Mouse (Mus musculus) right cerebral cortex, postnatal 10 days (tissue): ENCODE measurements around the gene Arhgef25.
"Not testable (repeated sequence)": the region's sequence is repeated elsewhere in the genome, so short reads cannot be mapped to it uniquely, and the experiment has no call there.

Experiments
- DNase-seq, 2 experiments: peaks; one replicate each; pipeline ENCODE4 v3.0.0; 2021; ENCODE audit warnings: low spot score in 2 of 2

Arhgef25 gene

DNA sequence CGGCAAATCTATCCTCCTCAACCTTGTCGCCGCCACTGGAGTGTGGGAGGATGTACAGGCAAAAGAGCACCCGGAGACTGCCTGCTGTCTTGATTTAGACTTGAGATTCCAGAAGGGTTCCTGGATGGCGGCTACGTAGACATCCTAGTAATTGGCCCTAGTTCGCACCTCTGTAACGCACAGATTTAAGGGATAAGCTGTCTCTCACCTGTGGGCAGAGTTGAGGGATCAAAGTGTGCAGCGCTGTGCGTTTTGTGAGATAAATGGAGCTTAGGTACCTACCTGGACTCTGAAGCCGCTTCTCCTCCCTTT is 23.5 kb downstream of the Arhgef25 start:
- DNase-seq: no peak

DNA sequence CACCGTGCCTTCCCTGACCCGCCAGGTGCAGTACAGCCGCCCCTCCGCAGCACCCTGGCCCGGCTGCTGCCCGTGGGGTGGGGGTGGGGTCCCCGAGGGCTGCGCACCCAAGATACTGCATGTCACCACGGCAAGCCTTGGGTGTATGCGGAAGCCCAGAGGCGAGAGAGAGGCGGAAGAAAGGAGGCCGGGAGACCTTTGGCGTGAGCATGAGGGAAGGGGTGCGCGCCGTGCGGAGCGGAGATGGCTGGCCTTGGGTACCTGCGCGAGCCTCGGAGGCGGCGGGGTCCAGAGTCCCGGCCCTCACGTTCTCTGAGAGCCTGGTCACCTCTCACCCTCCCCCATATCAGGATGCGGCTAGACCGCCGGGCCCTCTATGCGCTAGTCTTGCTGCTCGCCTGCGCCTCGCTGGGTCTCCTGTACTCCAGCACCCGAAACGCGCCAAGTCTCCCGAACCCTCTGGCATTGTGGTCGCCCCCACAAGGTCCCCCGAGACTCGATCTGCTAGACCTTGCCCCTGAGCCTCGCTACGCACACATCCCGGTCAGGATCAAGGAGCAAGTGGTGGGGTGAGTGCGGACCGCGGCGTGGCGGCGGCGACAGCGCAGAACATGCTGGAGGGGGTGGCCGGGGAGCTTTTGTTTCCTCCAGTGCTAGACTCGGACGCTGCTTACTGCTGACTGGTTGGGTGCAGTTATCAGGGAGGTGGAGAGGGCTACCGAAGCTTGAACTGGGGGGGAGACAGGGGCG is 24.1 kb downstream of the Arhgef25 start:
- peak; percentile 62 to 72 for DNase-seq

DNA sequence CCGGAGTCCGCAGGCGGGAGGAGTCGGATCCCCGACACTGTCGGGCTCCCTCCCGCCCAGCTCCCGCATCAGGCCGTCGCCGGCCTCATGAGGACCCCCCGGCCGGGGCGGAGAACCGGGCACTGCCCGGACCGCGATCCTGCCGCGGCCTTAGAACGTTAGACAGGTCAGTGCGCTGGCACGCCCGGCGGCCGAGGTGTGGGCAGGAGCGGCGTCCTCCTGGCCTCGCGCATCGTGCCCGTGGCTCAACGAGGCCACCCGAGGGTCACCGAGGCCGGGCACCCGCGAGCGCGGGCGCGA is 24.6 kb downstream of the Arhgef25 start:
- DNase-seq: peak; percentile 40 to 56

DNA sequence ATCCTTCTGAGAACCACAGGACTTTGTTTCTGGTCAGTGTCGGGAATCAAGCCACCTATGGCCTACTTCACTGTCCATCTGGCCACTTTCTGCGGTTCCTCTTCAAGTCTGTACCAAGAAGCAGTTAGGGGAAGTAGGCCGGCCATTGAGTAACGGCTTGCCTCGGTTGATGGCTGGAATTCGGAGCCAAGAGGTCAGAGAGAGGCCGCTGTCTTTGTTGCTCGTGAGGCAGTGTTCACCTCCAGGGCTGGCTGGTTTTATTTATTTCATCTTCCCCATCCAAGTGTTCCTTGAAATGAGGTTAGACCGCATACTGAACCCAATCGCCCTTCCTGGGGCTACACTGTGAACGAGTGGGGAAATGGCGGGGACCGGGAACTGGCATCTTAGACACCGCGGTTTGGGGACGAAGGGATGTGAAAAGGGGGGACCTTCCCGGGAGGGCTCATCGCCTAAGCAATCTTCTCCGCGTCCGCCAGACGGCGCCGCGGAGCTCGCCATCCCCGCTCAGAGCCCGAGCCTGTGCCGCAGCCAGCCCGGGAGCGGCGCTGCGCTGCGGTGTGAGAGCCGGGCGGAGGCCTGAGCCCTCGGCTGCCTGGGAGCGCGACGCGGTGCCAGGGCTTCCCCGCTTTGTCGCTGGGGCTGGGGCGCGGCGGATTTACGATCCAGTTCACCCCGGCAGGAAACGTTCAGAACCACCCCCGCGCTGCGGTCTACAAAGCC is 25.1 kb downstream of the Arhgef25 start, which contains the start of gene B4galnt1:
Gene B4galnt1 (plus strand): TSS at position 595 of the 723 bp plus-strand sequence.
- DNase-seq: peak; percentile 88 to 89

DNA sequence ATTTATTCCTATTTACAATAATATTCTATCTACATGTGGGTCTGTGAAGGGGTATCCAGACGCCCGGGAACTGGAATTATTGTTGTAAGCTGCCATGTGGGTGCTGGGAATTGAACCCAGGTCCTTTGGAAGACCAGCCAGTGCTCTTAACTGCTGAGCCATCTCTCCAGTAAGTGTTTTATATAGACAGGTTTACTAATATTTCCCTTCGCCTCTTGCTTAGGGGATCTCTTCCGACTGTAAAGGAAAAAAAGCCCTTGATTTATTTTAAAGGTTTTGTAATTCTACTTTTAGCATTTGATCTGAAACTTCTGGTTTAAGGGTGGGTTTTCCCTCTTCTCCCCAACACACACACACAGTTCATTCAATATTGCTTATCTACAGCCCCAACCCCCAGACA is 25.7 kb downstream of the Arhgef25 start:
- no peak for DNase-seq

- DNase-seq: peak in 1 of 2 experiments; percentile 35
Measured at GRCm38 (mm10) chr10:127162771-127163261, 27.1 kb downstream of the Arhgef25 start.

DNA sequence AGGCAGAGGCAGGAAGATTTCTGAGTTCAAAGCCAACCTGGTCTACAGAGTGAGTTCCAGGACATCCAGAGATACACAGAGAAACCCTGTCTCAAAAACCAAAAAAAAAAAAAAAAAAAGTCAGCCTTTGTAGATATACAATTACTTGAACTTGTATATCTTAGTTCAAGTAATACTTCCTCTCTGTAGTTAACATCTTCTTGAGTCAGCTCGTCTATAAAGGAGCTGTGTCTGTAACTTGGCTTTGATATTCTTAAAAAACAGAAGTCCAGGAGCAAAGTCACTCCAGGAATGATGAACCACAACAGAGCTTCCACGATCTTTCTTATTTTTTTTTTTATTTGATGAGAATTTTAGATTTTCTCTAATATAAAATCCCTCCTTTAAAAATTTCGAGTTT is 29.2 kb downstream of the Arhgef25 start:
- no peak for DNase-seq

DNA sequence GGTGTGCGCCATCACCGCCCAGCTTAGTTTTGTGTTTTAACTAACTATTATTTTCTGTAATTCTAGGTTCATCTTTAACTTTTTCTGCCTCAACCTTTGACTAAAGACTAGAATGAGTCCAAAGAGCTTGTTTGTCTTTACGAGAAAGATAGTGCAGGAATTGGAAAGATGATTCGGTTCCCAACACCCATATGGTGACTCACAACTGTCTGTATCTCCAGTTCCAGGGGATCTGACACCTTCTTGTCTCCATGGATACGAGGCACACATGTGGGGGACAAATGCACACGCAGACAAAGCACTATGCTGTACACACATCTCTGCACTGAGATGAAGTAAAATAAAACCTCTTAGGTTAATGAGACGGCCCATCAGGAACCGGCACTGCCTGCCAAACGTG is 29.8 kb downstream of the Arhgef25 start:
- DNase-seq: no peak

GRCm38 (mm10) chr10:127158471-127158870 is 31.4 kb downstream of the Arhgef25 start:
- DNase-seq: no peak

- no peak for DNase-seq
Measured at GRCm38 (mm10) chr10:127156511-127156910, 33.4 kb downstream of the Arhgef25 start.

DNA sequence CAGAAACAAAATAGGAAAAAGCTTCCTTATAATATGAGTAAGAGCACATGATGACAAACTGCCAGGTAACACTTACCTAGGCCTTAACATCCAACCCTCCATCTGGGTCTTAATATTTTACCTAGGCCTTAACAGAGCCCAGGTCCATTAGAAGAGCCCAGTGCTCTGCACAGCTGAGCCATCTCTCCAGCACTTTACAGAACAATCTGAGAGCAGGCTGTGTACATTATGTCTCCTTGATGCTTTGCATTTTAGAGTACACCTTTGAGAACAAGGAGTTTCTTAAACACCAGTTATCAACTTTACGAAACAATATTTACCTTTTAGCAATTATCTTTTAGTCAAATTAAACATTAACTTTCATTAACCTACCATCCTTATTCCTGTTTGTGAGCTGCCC is 33.8 kb downstream of the Arhgef25 start:
- DNase-seq: no peak

GRCm38 (mm10) chr10:127154652-127155051 is 35.2 kb downstream of the Arhgef25 start:
- no peak for DNase-seq

- no peak for DNase-seq
Measured at GRCm38 (mm10) chr10:127154241-127154640, 35.6 kb downstream of the Arhgef25 start.

- no peak for DNase-seq
Measured at GRCm38 (mm10) chr10:127153323-127153722, 36.6 kb downstream of the Arhgef25 start.

GRCm38 (mm10) chr10:127152556-127152955 is 37.3 kb downstream of the Arhgef25 start:
- DNase-seq: not testable (repeated sequence)

- DNase-seq: not testable (repeated sequence)
Measured at GRCm38 (mm10) chr10:127151233-127151632, 38.6 kb downstream of the Arhgef25 start.

DNA sequence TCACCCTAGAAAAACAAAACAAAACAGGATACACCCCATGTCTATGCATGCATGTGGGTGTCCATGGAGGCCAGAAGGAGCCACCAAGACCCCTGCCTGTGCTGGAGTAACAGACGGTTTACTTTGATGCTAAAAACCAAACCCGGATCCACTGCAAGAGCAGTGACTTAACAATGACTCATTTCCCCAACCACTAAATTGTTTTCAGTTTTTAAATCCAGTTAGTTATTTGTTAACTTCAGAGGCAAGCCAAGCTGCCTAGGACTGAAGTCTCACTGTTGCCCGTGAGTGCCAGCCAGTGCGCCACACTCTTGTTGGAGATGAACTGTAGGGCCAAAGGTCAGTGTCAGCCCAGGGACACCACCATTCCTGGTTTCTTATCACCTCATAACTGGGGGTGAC is 39.4 kb downstream of the Arhgef25 start:
- no peak for DNase-seq

DNA sequence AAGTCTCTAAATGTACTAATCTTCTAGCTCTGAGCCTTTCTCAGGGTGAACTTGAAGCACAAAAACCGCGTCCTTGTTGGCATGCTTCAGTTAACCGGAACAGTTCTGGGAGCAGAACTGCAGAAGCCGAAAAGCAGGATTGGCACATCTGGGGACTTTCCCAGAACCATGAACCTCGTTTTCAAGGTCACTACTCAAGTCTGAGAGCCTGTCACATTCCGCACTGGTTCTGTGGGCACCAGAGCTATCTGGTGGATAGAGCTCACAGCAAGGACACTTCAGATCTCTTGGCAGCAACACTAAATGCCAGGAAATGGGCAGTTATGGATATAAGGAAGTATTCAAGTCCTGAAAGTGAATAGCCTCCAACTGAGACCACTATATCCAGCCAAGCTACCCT is 42.7 kb downstream of the Arhgef25 start:
- no peak for DNase-seq

- DNase-seq: no peak
Measured at GRCm38 (mm10) chr10:127145303-127145702, 44.6 kb downstream of the Arhgef25 start.

DNA sequence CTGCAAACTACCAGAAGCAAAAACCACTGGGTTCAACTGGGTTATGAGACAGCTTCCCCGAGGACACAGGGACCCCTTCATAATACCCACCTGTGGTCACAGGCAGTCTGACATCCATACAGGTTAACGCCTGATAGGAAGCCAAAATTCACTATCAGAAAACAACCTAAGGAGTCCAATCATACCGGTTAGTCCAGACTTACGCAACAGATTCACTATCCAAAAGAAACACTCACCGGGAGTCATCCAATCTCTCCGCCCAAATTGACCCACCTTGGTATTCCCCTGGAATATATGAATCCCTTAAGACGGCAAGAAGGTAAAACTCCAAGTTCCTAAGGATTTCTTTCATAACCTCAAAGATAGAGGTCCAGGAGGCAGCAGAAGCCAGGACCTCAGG is 45.3 kb downstream of the Arhgef25 start:
- no peak for DNase-seq

GRCm38 (mm10) chr10:127143228-127143627 is 46.7 kb downstream of the Arhgef25 start:
- no peak for DNase-seq

DNA sequence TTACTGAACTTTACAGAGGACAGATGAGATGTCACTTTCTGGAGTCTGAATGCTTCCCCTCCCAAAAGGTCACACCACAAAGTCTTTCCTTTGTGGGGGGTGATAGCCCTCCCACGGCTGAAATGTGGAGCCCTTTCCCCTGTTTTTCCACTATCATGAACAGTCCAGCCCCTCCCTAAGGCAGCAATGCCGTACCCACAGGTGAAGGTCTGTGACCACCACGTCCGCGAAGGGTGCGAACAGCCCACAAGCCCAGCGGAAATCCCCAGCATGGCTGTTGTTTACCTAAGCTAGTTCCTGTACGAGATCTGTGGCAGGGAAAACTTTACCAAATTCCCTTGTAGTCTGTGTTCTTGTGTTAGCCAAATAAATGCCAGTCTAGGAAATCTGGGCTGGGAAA is 48.4 kb downstream of the Arhgef25 start:
- no peak for DNase-seq

- no peak for DNase-seq
Measured at GRCm38 (mm10) chr10:127140971-127141370, 48.9 kb downstream of the Arhgef25 start.
